Mouse (Mus musculus) embryo, embryonic 9.5 days (tissue): ENCODE data around the gene 1700125H20Rik.
"Not testable (repeated sequence)": the region's sequence is repeated elsewhere in the genome, so short reads cannot be mapped to it uniquely, and the experiment has no call there.

ENCODE experiments used
- DNase-seq: peaks from one replicate; pipeline ENCODE4 v3.0.0-alpha.2; 2017; ENCODE audit errors: extremely low spot score

Gene 1700125H20Rik

GRCm38 (mm10) chr11:85170058-85170740, at the start of gene 1700125H20Rik:
TSS of gene 1700125H20Rik (plus strand) at chr11:85170404.
- DNase-seq = peak; percentile 88

DNA sequence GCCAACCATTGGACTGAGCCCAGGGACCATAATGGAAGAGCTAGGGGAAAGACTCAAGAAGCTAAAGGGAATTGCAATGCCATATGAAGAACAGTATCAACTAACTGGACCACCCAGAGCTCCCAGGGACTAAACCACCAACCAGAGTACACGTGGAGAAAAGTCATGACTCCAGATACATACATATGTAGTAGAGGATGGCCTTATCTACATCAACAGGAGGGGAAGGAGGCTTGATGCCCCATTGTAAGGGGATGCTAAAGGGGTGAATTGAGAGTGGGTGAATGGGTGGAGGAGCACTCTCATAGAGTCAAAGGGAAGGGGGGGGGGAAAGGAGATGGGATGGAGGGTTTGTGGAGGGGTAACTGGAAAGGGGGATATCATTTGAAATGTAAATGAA, 48.1 kb upstream of the 1700125H20Rik start:
- DNase-seq = no peak

DNA sequence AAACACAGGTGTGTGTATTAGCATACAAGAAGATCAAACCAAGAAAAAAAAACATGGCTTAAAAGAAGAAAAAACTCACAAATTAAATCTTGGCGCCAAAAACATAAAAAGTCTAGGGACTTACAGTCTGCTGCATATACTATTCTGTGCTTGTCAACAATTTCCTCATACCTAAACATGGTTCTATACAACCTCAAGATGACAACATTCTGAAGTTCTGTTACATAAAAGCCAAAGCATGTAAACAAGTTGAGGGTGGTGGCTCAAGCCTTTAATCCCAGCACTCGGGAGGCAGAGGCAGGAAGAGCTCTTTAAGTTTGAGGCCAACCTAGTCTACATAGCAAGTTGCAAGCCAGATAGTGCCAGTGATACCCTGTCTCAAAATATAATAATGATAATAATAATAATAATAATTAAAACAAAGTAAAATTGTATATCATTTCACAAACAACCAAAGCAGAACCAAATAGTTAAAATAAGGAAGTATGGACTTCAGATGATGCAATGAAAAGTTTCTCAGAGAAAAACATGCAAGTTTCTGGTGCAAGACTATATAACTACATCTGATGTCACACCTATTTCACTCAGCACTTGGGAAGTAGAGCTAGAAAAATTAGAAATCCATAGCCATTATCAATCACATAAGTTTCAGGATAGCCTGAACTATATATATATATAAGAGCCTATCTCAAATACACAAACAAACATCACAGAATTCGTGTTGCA, 46.8 kb upstream of the 1700125H20Rik start:
- DNase-seq = no peak

DNA sequence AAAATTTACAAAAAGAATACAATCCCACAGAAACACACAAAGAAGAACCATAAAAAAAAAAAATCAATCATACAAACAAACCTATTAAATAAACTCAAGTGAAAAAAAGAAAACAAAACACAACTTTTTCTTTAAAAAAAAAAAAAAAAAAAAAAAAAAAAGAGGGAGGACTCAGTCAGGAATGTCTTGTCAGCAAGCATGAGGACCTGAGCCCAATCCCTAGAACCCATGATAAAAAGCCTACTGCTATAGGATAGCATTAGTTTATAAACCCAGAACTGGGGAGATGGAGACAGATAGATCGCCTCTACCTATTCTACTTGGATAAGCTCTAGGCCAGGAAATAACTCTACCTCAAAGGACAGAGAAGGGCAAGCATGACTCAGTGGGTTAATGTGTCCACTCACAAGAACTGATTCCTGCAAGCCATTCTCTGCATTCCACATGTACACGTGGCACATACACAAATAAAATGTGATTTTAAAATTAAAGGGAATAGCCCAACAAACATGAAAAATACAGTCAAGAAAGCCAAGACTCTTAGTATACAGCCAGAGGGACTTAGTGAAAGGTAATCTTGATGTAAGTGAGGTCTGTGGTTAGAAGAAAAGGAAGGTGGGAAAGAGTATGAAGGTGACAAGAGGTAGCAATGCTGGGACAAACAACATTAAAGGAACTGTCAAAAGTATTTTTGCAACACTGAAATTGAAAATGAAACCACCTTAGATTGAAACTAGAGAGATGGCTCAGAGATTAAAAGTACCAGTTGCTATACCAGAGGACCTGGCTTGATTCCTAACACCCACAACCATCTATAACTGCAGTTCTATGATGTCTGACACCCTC, 43.7 kb upstream of the 1700125H20Rik start:
- DNase-seq = no peak

DNA sequence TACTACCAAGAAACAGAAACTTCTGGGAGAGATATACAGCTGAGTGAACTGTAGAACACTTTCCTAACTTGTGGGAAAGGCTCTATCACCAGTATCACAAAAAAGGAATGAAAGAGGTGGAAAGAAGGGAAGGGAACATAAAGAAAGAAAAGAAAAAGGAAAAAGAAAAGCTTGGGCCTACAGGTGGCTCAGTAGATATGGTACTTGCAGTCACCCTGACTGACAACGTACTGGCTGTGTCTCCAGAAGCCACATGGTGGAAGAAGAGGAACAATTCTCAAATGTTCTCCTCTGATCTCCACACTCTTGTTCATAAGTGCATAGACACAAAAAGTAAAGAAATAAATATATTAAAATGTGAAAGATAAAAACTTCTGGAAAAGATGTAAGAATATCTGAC, 41.3 kb upstream of the 1700125H20Rik start:
- DNase-seq = no peak

GRCm38 (mm10) chr11:85131542-85131941, 38.7 kb upstream of the 1700125H20Rik start:
- no peak for DNase-seq

GRCm38 (mm10) chr11:85138776-85139474, 31.3 kb upstream of the 1700125H20Rik start:
- peak; percentile 24 for DNase-seq

- DNase-seq = peak; percentile 99
Observed at GRCm38 (mm10) chr11:85139581-85140540, 30.3 kb upstream of the 1700125H20Rik start, which contains the start of gene Usp32. TSS of gene Usp32 (minus strand) at chr11:85140161.

- no peak for DNase-seq
Observed at GRCm38 (mm10) chr11:85152256-85152930, 17.8 kb upstream of the 1700125H20Rik start.

GRCm38 (mm10) chr11:85157301-85157700, 12.9 kb upstream of the 1700125H20Rik start:
- DNase-seq = no peak

- not testable (repeated sequence) for DNase-seq
Observed at GRCm38 (mm10) chr11:85163014-85163413, 7.2 kb upstream of the 1700125H20Rik start.

- DNase-seq = no peak
Observed at GRCm38 (mm10) chr11:85164371-85164770, 5.8 kb upstream of the 1700125H20Rik start.

DNA sequence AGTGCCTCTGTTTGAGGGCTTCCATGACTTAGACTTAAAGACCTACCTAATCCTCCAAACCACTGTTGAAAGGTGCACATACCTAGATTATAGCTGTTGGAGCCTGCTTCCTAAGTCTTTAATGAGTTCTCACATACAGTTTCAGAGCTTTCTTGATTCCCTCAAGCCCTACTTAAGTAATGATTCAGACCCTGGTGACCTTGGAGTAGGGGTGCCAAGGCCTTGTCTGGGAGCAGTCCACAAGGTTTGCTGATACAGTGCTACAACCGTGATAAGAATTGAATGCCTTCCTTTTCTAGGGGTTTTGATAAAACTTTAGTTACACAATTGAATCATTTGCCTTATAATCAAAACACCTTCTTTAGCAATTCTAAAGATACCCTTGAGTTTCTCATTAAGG, 2.7 kb upstream of the 1700125H20Rik start:
- DNase-seq = no peak

GRCm38 (mm10) chr11:85170833-85171232, 629 bp downstream of the 1700125H20Rik start:
- DNase-seq = no peak

DNA sequence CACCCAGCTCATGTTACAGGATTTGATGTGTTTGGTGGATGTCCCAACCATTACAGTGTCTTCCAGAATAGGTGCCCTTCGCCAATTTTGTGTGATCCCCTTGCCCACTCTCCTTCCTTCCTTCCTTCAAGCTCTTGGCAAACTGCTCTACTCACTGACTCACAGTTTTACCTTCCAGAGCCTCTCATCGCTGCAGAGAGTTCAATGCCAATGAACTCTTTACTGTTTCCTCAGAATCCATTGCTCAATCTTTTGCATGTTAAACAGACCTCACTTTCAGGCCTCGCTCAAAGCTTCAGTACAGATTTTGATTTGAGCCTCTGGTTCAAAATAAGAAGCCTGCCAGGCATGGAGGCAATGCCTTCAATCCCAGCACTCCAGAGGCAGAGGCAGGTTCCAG, 5.7 kb downstream of the 1700125H20Rik start:
- no peak for DNase-seq

DNA sequence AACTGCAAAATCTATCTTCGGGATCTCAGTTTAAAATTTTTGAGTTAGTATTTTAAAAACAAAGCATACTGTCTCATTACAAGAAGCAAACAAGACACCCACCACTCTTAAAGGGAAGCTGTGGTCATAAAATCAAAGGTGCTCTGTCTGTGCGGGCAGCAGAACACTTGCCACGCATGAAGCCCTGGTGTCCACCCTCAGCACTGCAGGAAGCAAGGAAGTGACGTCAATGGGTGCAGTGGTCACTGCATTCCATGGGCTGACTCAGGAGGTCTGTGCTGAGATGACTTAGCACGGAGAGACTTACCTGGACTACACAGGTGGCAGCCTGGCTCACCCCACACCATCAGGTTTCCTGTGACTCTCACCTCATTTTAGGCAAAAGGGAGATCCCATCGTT, 7.6 kb downstream of the 1700125H20Rik start:
- no peak for DNase-seq

DNA sequence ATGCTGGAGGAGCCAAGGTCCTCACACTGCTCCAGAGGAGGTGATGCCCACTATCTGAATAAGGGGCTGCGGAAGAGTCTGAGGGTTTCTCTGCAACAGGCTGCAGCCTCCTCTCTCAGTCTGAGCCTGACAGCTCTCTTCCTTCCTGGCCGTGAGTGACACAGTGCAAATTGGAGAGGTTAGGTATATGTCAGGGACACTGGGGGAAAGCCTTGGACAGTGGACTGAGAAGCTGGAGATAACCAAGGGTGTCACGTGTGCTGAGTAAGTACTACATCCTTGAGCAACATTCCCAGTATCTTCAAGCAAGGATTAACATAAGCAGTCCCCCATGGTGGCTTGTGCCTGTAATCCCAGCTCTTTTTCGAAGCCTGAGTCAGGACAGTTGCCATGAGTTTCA, 8.2 kb downstream of the 1700125H20Rik start:
- no peak for DNase-seq

- DNase-seq = peak; percentile 88
Observed at GRCm38 (mm10) chr11:85182617-85183283, 12.5 kb downstream of the 1700125H20Rik start.

DNA sequence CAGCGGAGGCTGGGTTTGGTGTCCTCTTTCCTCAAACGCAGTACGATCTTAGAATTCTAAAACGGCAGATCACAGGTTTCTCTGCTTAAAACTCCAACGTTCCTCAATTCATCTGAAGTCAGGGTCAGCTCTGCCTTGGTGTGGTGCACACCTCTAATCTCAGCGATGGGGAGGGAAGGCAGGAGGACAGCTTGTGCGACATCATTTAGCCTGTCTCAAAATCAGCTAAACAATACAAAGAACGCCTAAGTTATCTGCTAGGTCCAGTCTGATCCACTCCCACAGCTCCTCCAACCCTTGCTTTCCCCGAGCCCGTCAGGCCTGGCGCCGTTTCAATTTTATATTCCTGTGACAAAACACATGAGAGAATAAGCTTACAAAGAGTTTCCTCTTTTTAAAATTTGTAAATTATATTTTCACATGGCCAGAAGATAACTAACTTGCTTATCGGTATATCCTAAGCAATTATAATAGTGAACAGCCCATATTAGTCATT, 13.1 kb downstream of the 1700125H20Rik start:
- DNase-seq = no peak
